In the genomic region with DNA sequence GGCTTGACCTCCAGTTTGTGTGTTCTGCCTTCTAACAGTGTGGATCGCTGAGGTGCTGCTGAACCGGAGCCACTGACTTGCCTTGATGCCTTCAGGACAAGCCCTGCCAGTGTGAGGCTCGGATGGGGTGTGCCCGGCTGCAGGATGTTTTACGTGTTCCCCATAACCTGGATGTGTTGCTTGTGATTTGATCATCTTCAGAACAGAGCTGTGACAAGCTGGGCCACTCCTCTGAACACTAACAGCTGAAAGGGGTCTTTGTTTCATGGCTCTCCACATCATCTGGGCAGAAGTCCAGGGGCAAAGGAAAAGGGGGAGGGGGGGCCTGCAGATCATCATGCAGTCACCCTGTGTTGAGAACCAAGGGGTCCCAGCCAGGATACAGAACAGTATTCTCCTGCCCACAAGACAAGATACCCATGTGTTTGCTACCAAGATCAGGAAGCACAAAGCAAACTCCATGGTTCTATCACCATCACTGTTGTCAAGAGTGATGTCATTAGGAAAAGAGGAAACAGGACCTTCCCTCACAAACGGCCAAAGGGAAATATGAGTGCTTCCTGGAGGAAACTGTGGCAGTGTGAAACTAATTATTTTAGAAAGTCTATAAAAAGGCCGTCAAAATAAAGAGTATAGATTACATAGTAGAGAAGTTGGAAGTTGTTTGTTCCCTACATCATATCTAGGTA, we compare ENCODE assay signal across 9 mouse cellular contexts. TPM values are rescaled to one million over a fixed set of nuclear protein-coding genes. Genes with fewer than 3 reads are reported as not detected.
DNase-seq lines count a peak whose midpoint lies in the region; ATAC-seq and TF ChIP-seq lines count a peak whose summit lies in the region.
"Had no signal": no experiment of that assay in that cellular context is flagged by ENCODE, and none has a peak within 500 bp of the region (broad histone marks: within the 10 kb centered on the region; RNA-seq: fewer than 3 reads in every experiment).

No protein-coding gene starts in this region.

- H3K4me1 ChIP-seq in kidney, postnatal 0 days (replicated peaks; ENCODE audit: insufficient read depth, low read length): no peaks in the 10 kb centered on the region
- H3K4me1 ChIP-seq in embryonic facial prominence, embryonic 14.5 days (ENCODE audit: control insufficient read depth, insufficient read depth, low read length): no peaks in the 10 kb centered on the region; the same call in 1 of the 2 replicates
- H3K4me1 ChIP-seq in hindbrain, embryonic 13.5 days (replicated peaks): no peaks in the 10 kb centered on the region

- no peaks in the 10 kb centered on the region for H3K36me3 ChIP-seq in kidney, postnatal 0 days (ENCODE audit: insufficient read depth, low read length)
- no peaks in the 10 kb centered on the region for H3K36me3 ChIP-seq in embryonic facial prominence, embryonic 14.5 days (ENCODE audit: control insufficient read depth, insufficient read depth, low read length)
- no peaks in the 10 kb centered on the region for H3K36me3 ChIP-seq in hindbrain, embryonic 13.5 days

- WGBS in kidney, postnatal 0 days: 38% methylated on average over 7 of the region's 7 CpGs
- 30% methylated on average over 7 of the region's 7 CpGs for WGBS in embryonic facial prominence, embryonic 14.5 days
- 68% methylated on average over 7 of the region's 7 CpGs for WGBS in hindbrain, embryonic 13.5 days

- DNase-seq in kidney, postnatal 0 days (ENCODE audit: low spot score): no peak
- DNase-seq in kidney, adult 18-20 months: no peak
- peak; percentile 50 for DNase-seq in embryonic facial prominence, embryonic 14.5 days (ENCODE audit: low spot score)
- DNase-seq in neural tube, embryonic 10.5 days (ENCODE audit: extremely low spot score, low spot score): peak; percentile 14
- no peak for DNase-seq in adrenal gland, postnatal 25 days
- DNase-seq: gastrocnemius, postnatal 25 days had no signal

- ATAC-seq in kidney, postnatal 0 days (replicated peaks; ENCODE audit: low FRiP score, low read depth): no peak; the same call in 1 of the 2 replicates
- peak; percentile 70 for ATAC-seq in embryonic facial prominence, embryonic 14.5 days (ENCODE audit: low read depth)
- ATAC-seq in hindbrain, embryonic 13.5 days (ENCODE audit: low FRiP score): peak; percentile 75; the same call in 1 of the 2 replicates
- no peak for ATAC-seq in cerebellum, adult (ENCODE audit: insufficient number of reproducible peaks, low FRiP score, low TSS enrichment)

- no peaks in the 10 kb centered on the region for H3K9me3 ChIP-seq in kidney, postnatal 0 days (replicated peaks; ENCODE audit: low read length)
- H3K9me3 ChIP-seq in embryonic facial prominence, embryonic 14.5 days (ENCODE audit: control insufficient read depth, low read length): no peaks in the 10 kb centered on the region
- no peaks in the 10 kb centered on the region for H3K9me3 ChIP-seq in hindbrain, embryonic 13.5 days

- H3K27ac ChIP-seq in kidney, postnatal 0 days: 0 out of 2 replicates have a peak overlapping the region, but pooled peaks have one; percentile 13
- peak overlapping the region; percentile 35 for H3K27ac ChIP-seq in embryonic facial prominence, embryonic 14.5 days (replicated peaks; ENCODE audit: low read depth, low read length)
- H3K27ac ChIP-seq in hindbrain, embryonic 13.5 days: no peak overlapping the region
- H3K27ac ChIP-seq: macrophage had no signal

- H3K27me3 ChIP-seq in kidney, postnatal 0 days (ENCODE audit: insufficient read depth, low read length): no peaks in the 10 kb centered on the region
- H3K27me3 ChIP-seq in embryonic facial prominence, embryonic 14.5 days (replicated peaks; ENCODE audit: control insufficient read depth, insufficient read depth, low read length): no peaks in the 10 kb centered on the region
- H3K27me3 ChIP-seq in hindbrain, embryonic 13.5 days: no peaks in the 10 kb centered on the region

- TF ChIP-seq CTCF in kidney, postnatal 0 days (IDR thresholded peaks at IDR 0.05; ENCODE audit: low read depth): no peak

- H3K4me3 ChIP-seq in kidney, postnatal 0 days (replicated peaks; ENCODE audit: low read depth, low read length): no peak overlapping the region
- no peak overlapping the region for H3K4me3 ChIP-seq in embryonic facial prominence, embryonic 14.5 days (ENCODE audit: low read depth, low read length)
- no peak overlapping the region for H3K4me3 ChIP-seq in hindbrain, embryonic 13.5 days

- H3K9ac ChIP-seq in kidney, postnatal 0 days (ENCODE audit: low read depth, low read length): no peak overlapping the region
- no peak overlapping the region for H3K9ac ChIP-seq in embryonic facial prominence, embryonic 14.5 days (ENCODE audit: low read depth, low read length)
- no peak overlapping the region for H3K9ac ChIP-seq in hindbrain, embryonic 13.5 days

- H3K4me2 ChIP-seq in kidney, postnatal 0 days (ENCODE audit: low read length): peak overlapping the region; percentile 42
- H3K4me2 ChIP-seq in embryonic facial prominence, embryonic 14.5 days (ENCODE audit: low read depth, low read length): peak overlapping the region; percentile 28
- H3K4me2 ChIP-seq in hindbrain, embryonic 13.5 days: peak overlapping the region; percentile 13; the same call in 1 of the 2 replicates

RNA-seq across cellular contexts. Expression of a gene that starts 25.9 kb away (rescaled TPM):
- 0.09 TPM in 1 of 2 replicates, not detected in the other for polyA plus RNA-seq in kidney, postnatal 0 days (2015; fragmentation: Nextera tagmentation; extraction: Ambion mirVana)
- polyA plus RNA-seq in embryonic facial prominence, embryonic 14.5 days (2014; fragmentation: Nextera tagmentation; extraction: Ambion mirVana): 0.09 TPM in 1 of 2 replicates, not detected in the other
- 0.08 TPM in 1 of 2 replicates, not detected in the other for polyA plus RNA-seq in hindbrain, embryonic 13.5 days (2015; fragmentation: Nextera tagmentation; extraction: Ambion mirVana)
- 0.88 and 1.3 TPM in 2 replicates for total RNA-seq in adrenal gland, postnatal 25 days (2021)
- total RNA-seq: gastrocnemius, postnatal 25 days had no signal
- polyA plus RNA-seq: macrophage had no signal

Comparison
In these comparisons a context has a peak if more than half of its experiments do, and no peak if none do; other contexts are left out.
1. ATAC-seq: peak in embryonic facial prominence, embryonic 14.5 days (single experiment) and hindbrain, embryonic 13.5 days (single experiment); none in kidney, postnatal 0 days (single experiment) and cerebellum, adult (single experiment).
2. DNase-seq: peak in embryonic facial prominence, embryonic 14.5 days (single experiment) and neural tube, embryonic 10.5 days (single experiment); none in kidney, postnatal 0 days (single experiment), kidney, adult 18-20 months (single experiment) and adrenal gland, postnatal 25 days (single experiment).
3. Peak in every context shown above with its lines, with median percentiles within 50 percentile points of each other: H3K4me2 ChIP-seq.